Mouse (Mus musculus): Measurements from ENCODE around the gene Cd302.

- TF ChIP-seq CTCF (IDR thresholded peaks at IDR 0.05; ENCODE audit: extremely low read depth, insufficient read length, insufficient replicate concordance, low read depth, low read length) (no peak), POLR2A (IDR thresholded peaks at IDR 0.05; ENCODE audit: low read depth, low read length) (no peak)
Measured at GRCm38 (mm10) chr2:60212488-60212887, 71.8 kb downstream of the Cd302 start.
